Mouse (Mus musculus): ENCODE measurements at regions not wholly inside any gene's neighbourhood (a gene's known extent, or its start where the extent isn't known, plus 50 kb on each side); places are given as distances from the start of the nearest gene placed in this dataset.
"Not testable (repeated sequence)": the region's sequence is repeated elsewhere in the genome, so short reads cannot be mapped to it uniquely, and the experiment has no call there.

DNA sequence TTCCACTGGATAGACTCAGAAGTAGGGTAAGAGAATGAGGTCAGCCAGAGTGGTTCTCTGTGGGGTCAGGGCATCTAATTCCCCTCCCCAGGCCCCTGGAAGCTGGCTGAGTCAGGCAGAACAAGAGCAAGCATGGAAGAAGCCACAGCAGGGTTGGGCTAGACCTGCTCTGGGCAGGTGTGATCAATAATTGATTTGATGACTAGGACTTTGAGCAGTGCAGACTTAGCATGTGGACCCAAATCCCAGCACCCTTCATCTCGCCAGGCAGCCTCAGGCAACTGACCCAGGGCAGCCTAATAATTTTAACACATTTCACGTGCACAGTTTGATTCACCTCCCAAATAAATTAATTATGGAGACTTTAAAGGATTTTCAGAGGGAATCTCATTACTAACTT lies 67.2 kb downstream of the Qdpr start:
- Histone ChIP-seq H3K4me1 (no peaks in the 10 kb centered on the region), H3K36me3 (no peaks in the 10 kb centered on the region), H3K4me2 (replicated peaks) (no peak overlapping the region), H3K9me3 (no peaks in the 10 kb centered on the region), H3K27ac (replicated peaks) (no peak overlapping the region), H3K9ac (replicated peaks) (no peak overlapping the region), H3K27me3 (no peaks in the 10 kb centered on the region), H3K4me3 (no peak overlapping the region)
- no peak for ATAC-seq (ENCODE audit: low FRiP score, low read depth)
- 77% methylated on average over 2 of the region's 2 CpGs for WGBS

DNA sequence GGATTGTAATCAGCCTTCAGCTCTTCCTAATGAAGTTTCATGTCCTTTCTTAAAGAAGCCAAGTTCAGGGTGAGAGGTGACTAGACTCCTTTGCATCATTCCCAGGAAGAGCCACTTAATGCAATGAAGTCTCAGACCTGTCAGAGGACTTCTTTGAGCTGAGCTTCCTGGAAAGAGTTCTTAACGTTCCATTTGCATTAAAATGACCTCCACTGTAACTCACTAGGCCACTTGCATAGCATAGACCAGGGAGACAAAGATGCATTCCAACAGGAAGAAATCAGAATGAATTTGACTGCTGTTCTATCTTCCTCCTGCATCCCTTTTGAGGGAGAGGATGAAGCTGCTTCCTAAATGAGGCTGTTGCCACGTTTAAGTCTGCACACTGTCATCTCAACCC lies 71.5 kb downstream of the Qdpr start:
- no peak overlapping the region for H3K9ac ChIP-seq (replicated peaks)
- no peak overlapping the region for H3K4me3 ChIP-seq
- H3K9me3 ChIP-seq = no peaks in the 10 kb centered on the region
- no peaks in the 10 kb centered on the region for H3K36me3 ChIP-seq
- H3K27me3 ChIP-seq = no peaks in the 10 kb centered on the region
- no peak overlapping the region for H3K27ac ChIP-seq (replicated peaks)
- 13% methylated on average over 2 of the region's 2 CpGs for WGBS
- no peaks in the 10 kb centered on the region for H3K4me1 ChIP-seq
- no peak for ATAC-seq (ENCODE audit: low FRiP score, low read depth)
- no peak overlapping the region for H3K4me2 ChIP-seq (replicated peaks)

DNA sequence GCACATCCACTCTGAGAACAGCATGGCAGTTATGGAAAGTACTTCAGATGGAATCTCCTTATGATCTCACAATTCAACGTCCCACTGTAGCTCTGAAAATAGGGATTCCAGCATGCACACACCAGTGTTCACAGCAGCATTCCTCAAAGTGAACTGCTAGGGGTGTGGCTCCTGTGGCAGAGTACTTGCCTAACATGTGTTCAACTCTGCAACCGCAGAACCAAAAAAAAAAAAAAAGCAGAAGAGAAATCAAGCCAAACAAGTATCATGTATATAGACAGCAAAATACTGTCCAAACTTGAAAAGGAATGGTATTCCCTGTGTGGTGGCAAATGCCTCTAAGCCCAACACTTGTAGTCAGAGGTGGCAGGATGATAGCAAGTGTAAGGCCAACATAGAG lies 77.0 kb downstream of the Qdpr start:
- Histone ChIP-seq H3K27me3 (no peaks in the 10 kb centered on the region), H3K27ac (replicated peaks) (no peak overlapping the region), H3K4me1 (no peaks in the 10 kb centered on the region), H3K9ac (replicated peaks) (no peak overlapping the region), H3K4me2 (replicated peaks) (no peak overlapping the region), H3K4me3 (no peak overlapping the region), H3K9me3 (no peaks in the 10 kb centered on the region), H3K36me3 (no peaks in the 10 kb centered on the region)
- no peak for ATAC-seq (ENCODE audit: low FRiP score, low read depth)
- 89% methylated on average over 2 of the region's 2 CpGs for WGBS

- ATAC-seq (ENCODE audit: low FRiP score, low read depth) = no peak
- Histone ChIP-seq H3K4me1 (no peaks in the 10 kb centered on the region), H3K27ac (replicated peaks) (no peak overlapping the region), H3K9ac (replicated peaks) (no peak overlapping the region), H3K9me3 (no peaks in the 10 kb centered on the region), H3K4me3 (no peak overlapping the region), H3K4me2 (replicated peaks) (no peak overlapping the region), H3K27me3 (no peaks in the 10 kb centered on the region), H3K36me3 (no peaks in the 10 kb centered on the region)
- WGBS = 89% methylated on average over 6 of the region's 6 CpGs
Observed at GRCm38 (mm10) chr5:45368451-45368850, 81.6 kb downstream of the Qdpr start.

GRCm38 (mm10) chr5:45360189-45360588 lies 89.8 kb downstream of the Qdpr start:
- no peak for ATAC-seq (ENCODE audit: low FRiP score, low read depth)
- H3K4me3 ChIP-seq = no peak overlapping the region
- H3K27ac ChIP-seq (replicated peaks) = no peak overlapping the region
- no peak overlapping the region for H3K4me2 ChIP-seq (replicated peaks)
- no peaks in the 10 kb centered on the region for H3K4me1 ChIP-seq
- H3K27me3 ChIP-seq = no peaks in the 10 kb centered on the region
- no peaks in the 10 kb centered on the region for H3K9me3 ChIP-seq
- H3K9ac ChIP-seq (replicated peaks) = no peak overlapping the region
- H3K36me3 ChIP-seq = no peaks in the 10 kb centered on the region

DNA sequence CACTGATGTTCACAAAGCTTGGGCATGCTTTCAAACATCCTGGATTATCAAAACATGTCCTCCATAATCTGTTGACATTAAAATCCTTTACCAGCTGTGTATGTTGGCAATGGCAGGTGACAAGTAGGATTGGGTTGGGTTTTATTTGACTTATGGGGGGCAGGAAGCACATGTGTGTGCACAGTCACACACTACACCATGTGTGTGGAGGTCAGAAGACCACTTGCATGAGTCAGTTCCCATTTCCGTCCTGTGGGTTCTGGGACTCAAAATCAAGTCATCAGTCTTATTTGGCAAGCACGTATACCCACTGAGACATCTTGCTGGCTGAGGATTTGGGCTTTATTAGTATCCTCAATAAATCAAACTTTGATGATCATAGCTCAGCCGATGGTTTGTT lies 109.6 kb downstream of the Qdpr start:
- H3K9ac ChIP-seq (replicated peaks) = no peak overlapping the region
- 87% methylated on average over 3 of the region's 3 CpGs for WGBS
- H3K4me2 ChIP-seq (replicated peaks) = no peak overlapping the region
- ATAC-seq (ENCODE audit: low FRiP score, low read depth) = no peak
- no peak overlapping the region for H3K27ac ChIP-seq (replicated peaks)
- H3K4me1 ChIP-seq = no peaks in the 10 kb centered on the region
- no peaks in the 10 kb centered on the region for H3K9me3 ChIP-seq
- no peaks in the 10 kb centered on the region for H3K27me3 ChIP-seq
- no peak overlapping the region for H3K4me3 ChIP-seq
- H3K36me3 ChIP-seq = no peaks in the 10 kb centered on the region

DNA sequence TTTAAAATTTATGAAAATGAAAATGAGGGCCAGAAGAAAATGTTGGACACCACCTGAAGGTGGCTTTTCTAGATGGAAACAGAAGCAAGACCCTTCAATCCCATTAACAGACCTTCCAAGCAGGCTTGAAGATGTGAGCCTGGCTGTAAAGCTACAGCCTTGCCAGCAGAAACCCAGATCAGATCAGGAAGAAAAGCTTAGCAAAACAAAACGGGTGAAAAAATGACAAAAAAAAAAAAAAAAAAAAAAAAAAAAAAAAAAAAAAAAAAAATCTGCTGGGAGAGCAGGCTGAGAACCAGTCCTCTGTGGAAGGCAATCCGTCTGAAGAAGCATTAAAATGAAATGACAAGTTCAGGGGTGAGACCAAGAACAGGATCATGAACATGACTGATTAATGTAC lies 113.2 kb downstream of the Qdpr start:
- WGBS = 69% methylated on average over 2 of the region's 2 CpGs
- Histone ChIP-seq H3K27me3 (no peaks in the 10 kb centered on the region), H3K4me2 (replicated peaks) (no peak overlapping the region), H3K4me1 (no peaks in the 10 kb centered on the region), H3K27ac (replicated peaks) (no peak overlapping the region), H3K4me3 (no peak overlapping the region), H3K9ac (replicated peaks) (no peak overlapping the region), H3K9me3 (no peaks in the 10 kb centered on the region), H3K36me3 (no peaks in the 10 kb centered on the region)
- ATAC-seq (ENCODE audit: low FRiP score, low read depth) = no peak

DNA sequence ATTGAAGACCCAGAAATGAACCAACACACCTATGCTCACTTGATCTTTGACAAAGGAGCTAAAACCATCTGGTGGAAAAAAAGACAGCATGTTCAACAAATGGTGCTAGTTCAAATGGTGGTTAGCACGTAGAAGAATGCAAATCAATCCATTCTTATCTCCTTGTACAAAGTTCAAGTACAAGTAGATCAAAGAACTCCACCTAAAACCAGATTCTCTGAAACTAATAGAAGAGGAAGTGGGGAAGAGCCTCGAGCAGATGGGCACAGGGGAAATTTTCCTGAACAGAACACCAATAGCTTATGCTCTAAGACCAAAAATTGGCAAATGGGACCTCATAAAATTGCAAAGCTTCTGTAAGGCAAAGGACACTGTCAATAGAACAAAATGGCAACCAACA lies 125.6 kb downstream of the Qdpr start:
- H3K4me1 ChIP-seq; H3K4me3 ChIP-seq; H3K27ac ChIP-seq (replicated peaks); ATAC-seq (ENCODE audit: low FRiP score, low read depth); H3K9ac ChIP-seq (replicated peaks); H3K9me3 ChIP-seq; H3K4me2 ChIP-seq (replicated peaks); H3K36me3 ChIP-seq; H3K27me3 ChIP-seq: not testable (repeated sequence)
- WGBS = 62% methylated on average over 2 of the region's 2 CpGs

- no peak for ATAC-seq (ENCODE audit: low FRiP score, low read depth)
- Histone ChIP-seq H3K9ac (replicated peaks) (no peak overlapping the region), H3K9me3 (no peaks in the 10 kb centered on the region), H3K4me2 (replicated peaks) (no peak overlapping the region), H3K36me3 (no peaks in the 10 kb centered on the region), H3K27ac (replicated peaks) (no peak overlapping the region), H3K4me1 (no peaks in the 10 kb centered on the region), H3K27me3 (no peaks in the 10 kb centered on the region), H3K4me3 (no peak overlapping the region)
- 89% methylated on average over 4 of the region's 4 CpGs for WGBS
Observed at GRCm38 (mm10) chr5:45323500-45323899, 126.5 kb downstream of the Qdpr start.

- Histone ChIP-seq H3K36me3 (no peaks in the 10 kb centered on the region), H3K9me3 (no peaks in the 10 kb centered on the region), H3K27me3 (no peaks in the 10 kb centered on the region), H3K27ac (replicated peaks) (no peak overlapping the region), H3K4me1 (no peaks in the 10 kb centered on the region), H3K9ac (replicated peaks) (no peak overlapping the region), H3K4me2 (replicated peaks) (no peak overlapping the region), H3K4me3 (no peak overlapping the region)
- ATAC-seq (ENCODE audit: low FRiP score, low read depth) = no peak
- 88% methylated on average over 2 of the region's 2 CpGs for WGBS
Observed at GRCm38 (mm10) chr5:45318026-45318425, 132.0 kb downstream of the Qdpr start.

- Histone ChIP-seq H3K27me3 (no peaks in the 10 kb centered on the region), H3K9ac (replicated peaks) (no peak overlapping the region), H3K4me1 (no peaks in the 10 kb centered on the region), H3K27ac (replicated peaks) (no peak overlapping the region), H3K36me3 (no peaks in the 10 kb centered on the region), H3K9me3 (no peaks in the 10 kb centered on the region), H3K4me2 (replicated peaks) (no peak overlapping the region), H3K4me3 (no peak overlapping the region)
- 80% methylated on average over 1 of the region's 1 CpGs for WGBS
- ATAC-seq (ENCODE audit: low FRiP score, low read depth) = no peak
Observed at GRCm38 (mm10) chr5:45301120-45301519, 148.9 kb downstream of the Qdpr start.

DNA sequence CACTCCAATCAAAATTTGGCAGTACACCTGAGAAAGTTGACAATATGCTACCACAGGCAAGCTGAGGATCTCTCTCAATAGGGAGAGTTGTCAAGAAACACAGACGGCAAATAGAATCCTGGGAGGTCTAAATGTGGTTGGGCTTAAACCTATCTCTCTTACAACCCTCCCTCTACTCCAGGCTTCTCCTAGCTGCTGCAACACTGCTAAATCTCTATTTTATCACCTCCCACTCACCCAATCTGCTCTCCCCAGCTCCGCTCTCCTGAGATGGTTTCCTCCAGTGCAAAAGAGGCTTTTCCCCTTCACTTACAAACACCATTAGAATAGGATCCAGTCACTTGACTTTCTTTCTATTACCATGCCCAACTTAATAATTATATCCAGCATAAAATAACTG lies 151.2 kb downstream of the Qdpr start:
- H3K27ac ChIP-seq (replicated peaks) = no peak overlapping the region
- no peaks in the 10 kb centered on the region for H3K36me3 ChIP-seq
- ATAC-seq (ENCODE audit: low FRiP score, low read depth) = no peak
- no peak overlapping the region for H3K4me3 ChIP-seq
- no peak overlapping the region for H3K4me2 ChIP-seq (replicated peaks)
- H3K9ac ChIP-seq (replicated peaks) = no peak overlapping the region
- H3K9me3 ChIP-seq = no peaks in the 10 kb centered on the region
- 66% methylated on average over 2 of the region's 2 CpGs for WGBS
- H3K4me1 ChIP-seq = no peaks in the 10 kb centered on the region
- H3K27me3 ChIP-seq = no peaks in the 10 kb centered on the region

DNA sequence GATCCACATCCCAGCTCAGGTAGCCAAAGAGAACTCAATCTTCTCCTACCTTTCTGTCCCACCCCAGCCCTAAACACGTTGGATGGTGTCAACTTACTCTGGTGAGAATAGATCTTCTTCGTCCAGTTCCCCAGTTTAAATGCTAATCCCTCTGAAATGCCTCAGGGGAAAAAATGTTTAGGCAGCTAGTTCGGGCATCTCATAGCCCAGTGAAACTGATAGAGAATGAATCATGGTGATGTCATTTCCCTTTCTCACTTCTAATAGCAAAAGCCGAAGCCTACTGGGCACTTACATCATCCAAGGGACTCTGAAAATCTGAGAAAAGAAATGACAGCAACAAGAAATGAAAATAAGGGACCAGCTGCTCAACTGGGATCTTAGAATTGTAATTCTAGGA lies 154.9 kb downstream of the Qdpr start:
- 64% methylated on average over 4 of the region's 4 CpGs for WGBS
- ATAC-seq (ENCODE audit: low FRiP score, low read depth) = no peak
- Histone ChIP-seq H3K4me2 (replicated peaks) (no peak overlapping the region), H3K4me3 (no peak overlapping the region), H3K9ac (replicated peaks) (no peak overlapping the region), H3K27me3 (no peaks in the 10 kb centered on the region), H3K27ac (replicated peaks) (no peak overlapping the region), H3K36me3 (no peaks in the 10 kb centered on the region), H3K9me3 (no peaks in the 10 kb centered on the region), H3K4me1 (no peaks in the 10 kb centered on the region)

All from midbrain, embryonic 12.5 days (tissue).